Mouse (Mus musculus): ENCODE results near the gene Nsf. TPM values are rescaled to one million over a fixed set of nuclear protein-coding genes. Genes with fewer than 3 reads are reported as not detected.
A peak's percentile ranks its signal among the peaks of the same experiment; 100 is the strongest.

Nsf gene
- polyA plus RNA-seq, 1 experiment from 2014 or later, result 143 TPM

- peaks cover 22% of the 10 kb centered on the region for H3K4me1 ChIP-seq (ENCODE audit: control insufficient read depth, insufficient read depth, low read length)
- no peak for DNase-seq
- H3K27me3 ChIP-seq (ENCODE audit: control insufficient read depth, insufficient read depth, low read length), result no peaks in the 10 kb centered on the region
- H3K9ac ChIP-seq (replicated peaks; ENCODE audit: low read length), result no peak overlapping the region
- no peak for ATAC-seq (ENCODE audit: low FRiP score, low TSS enrichment)
- no peak overlapping the region for H3K4me2 ChIP-seq (ENCODE audit: low read length)
- peaks cover 22% of the 10 kb centered on the region for H3K36me3 ChIP-seq (ENCODE audit: control insufficient read depth, insufficient read depth, low read length)
- no peak overlapping the region for H3K27ac ChIP-seq (replicated peaks; ENCODE audit: low read depth, low read length)
- no peaks in the 10 kb centered on the region for H3K9me3 ChIP-seq (ENCODE audit: control insufficient read depth, low read length)
- WGBS, result 94% methylated on average over 7 of the region's 7 CpGs
- H3K4me3 ChIP-seq (replicated peaks; ENCODE audit: low read depth, low read length), result no peak overlapping the region
Observed at GRCm38 (mm10) chr11:103856641-103857040, 97.2 kb downstream of the Nsf start.

- peak overlapping the region; percentile 34 for H3K4me2 ChIP-seq (ENCODE audit: low read length)
- H3K27me3 ChIP-seq (ENCODE audit: control insufficient read depth, insufficient read depth, low read length), result no peaks in the 10 kb centered on the region
- H3K4me1 ChIP-seq (ENCODE audit: control insufficient read depth, insufficient read depth, low read length), result peaks cover 22% of the 10 kb centered on the region
- peak; percentile 79 for DNase-seq
- H3K9me3 ChIP-seq (ENCODE audit: control insufficient read depth, low read length), result no peaks in the 10 kb centered on the region
- peaks cover 14% of the 10 kb centered on the region for H3K36me3 ChIP-seq (ENCODE audit: control insufficient read depth, insufficient read depth, low read length)
- peak overlapping the region; percentile 78 for H3K27ac ChIP-seq (replicated peaks; ENCODE audit: low read depth, low read length)
- H3K9ac ChIP-seq (replicated peaks; ENCODE audit: low read length), result peak overlapping the region; percentile 23; the same call in 1 of the 2 replicates
- WGBS, result 7% methylated on average over 9 of the region's 9 CpGs
- ATAC-seq (ENCODE audit: low FRiP score, low TSS enrichment), result peak; percentile 57; the same call in 1 of the 2 replicates
- no peak overlapping the region for H3K4me3 ChIP-seq (replicated peaks; ENCODE audit: low read depth, low read length)
Observed at GRCm38 (mm10) chr11:103854294-103854693, 99.6 kb downstream of the Nsf start.

- Histone ChIP-seq H3K4me1 (ENCODE audit: control insufficient read depth, insufficient read depth, low read length) (peaks cover 22% of the 10 kb centered on the region), H3K9me3 (ENCODE audit: control insufficient read depth, low read length) (no peaks in the 10 kb centered on the region), H3K9ac (replicated peaks; ENCODE audit: low read length) (no peak overlapping the region), H3K4me2 (ENCODE audit: low read length) (peak overlapping the region; percentile 34), H3K27ac (replicated peaks; ENCODE audit: low read depth, low read length) (peak overlapping the region; percentile 78), H3K36me3 (ENCODE audit: control insufficient read depth, insufficient read depth, low read length) (peaks cover 12% of the 10 kb centered on the region), H3K4me3 (replicated peaks; ENCODE audit: low read depth, low read length) (no peak overlapping the region), H3K27me3 (ENCODE audit: control insufficient read depth, insufficient read depth, low read length) (no peaks in the 10 kb centered on the region)
- no peak; the same call in 1 of the 2 replicates for ATAC-seq (ENCODE audit: low FRiP score, low TSS enrichment)
- WGBS, result 10% methylated on average over 10 of the region's 10 CpGs
- DNase-seq, result peak; percentile 67
Observed at GRCm38 (mm10) chr11:103853284-103853920, 100.5 kb downstream of the Nsf start.

- Histone ChIP-seq H3K27ac (replicated peaks; ENCODE audit: low read depth, low read length) (peak overlapping the region; percentile 78), H3K9ac (replicated peaks; ENCODE audit: low read length) (no peak overlapping the region), H3K36me3 (ENCODE audit: control insufficient read depth, insufficient read depth, low read length) (peaks cover 15% of the 10 kb centered on the region; the same call in 1 of the 2 replicates), H3K4me2 (ENCODE audit: low read length) (no peak overlapping the region), H3K4me1 (ENCODE audit: control insufficient read depth, insufficient read depth, low read length) (peaks cover 22% of the 10 kb centered on the region), H3K27me3 (ENCODE audit: control insufficient read depth, insufficient read depth, low read length) (no peaks in the 10 kb centered on the region), H3K4me3 (replicated peaks; ENCODE audit: low read depth, low read length) (no peak overlapping the region), H3K9me3 (ENCODE audit: control insufficient read depth, low read length) (no peaks in the 10 kb centered on the region)
- ATAC-seq (ENCODE audit: low FRiP score, low TSS enrichment) (no peak), DNase-seq (peak; percentile 45)
- WGBS, result 30% methylated on average over 16 of the region's 16 CpGs
Observed at GRCm38 (mm10) chr11:103852590-103853283, 101.1 kb downstream of the Nsf start.

- no peak overlapping the region for H3K4me2 ChIP-seq (ENCODE audit: low read length)
- DNase-seq (no peak), ATAC-seq (ENCODE audit: low FRiP score, low TSS enrichment) (no peak)
- no peak overlapping the region for H3K27ac ChIP-seq (replicated peaks; ENCODE audit: low read depth, low read length)
- H3K4me1 ChIP-seq (ENCODE audit: control insufficient read depth, insufficient read depth, low read length), result peaks cover 8% of the 10 kb centered on the region
- H3K4me3 ChIP-seq (replicated peaks; ENCODE audit: low read depth, low read length), result no peak overlapping the region
- no peaks in the 10 kb centered on the region for H3K27me3 ChIP-seq (ENCODE audit: control insufficient read depth, insufficient read depth, low read length)
- H3K9me3 ChIP-seq (ENCODE audit: control insufficient read depth, low read length), result no peaks in the 10 kb centered on the region
- peaks cover 21% of the 10 kb centered on the region for H3K36me3 ChIP-seq (ENCODE audit: control insufficient read depth, insufficient read depth, low read length)
- 90% methylated on average over 11 of the region's 11 CpGs for WGBS
- no peak overlapping the region for H3K9ac ChIP-seq (replicated peaks; ENCODE audit: low read length)
Observed at GRCm38 (mm10) chr11:103848287-103848686, 105.6 kb downstream of the Nsf start.

GRCm38 (mm10) chr11:103840834-103841233 is 113.0 kb downstream of the Nsf start:
- H3K9ac ChIP-seq (replicated peaks; ENCODE audit: low read length), result no peak overlapping the region; the same call in 1 of the 2 replicates
- H3K4me3 ChIP-seq (replicated peaks; ENCODE audit: low read depth, low read length), result 0 out of 2 replicates have a peak overlapping the region, but pooled peaks have one; percentile 7
- H3K27ac ChIP-seq (replicated peaks; ENCODE audit: low read depth, low read length), result peak overlapping the region; percentile 83
- ATAC-seq (ENCODE audit: low FRiP score, low TSS enrichment), result peak; percentile 67
- no peaks in the 10 kb centered on the region for H3K9me3 ChIP-seq (ENCODE audit: control insufficient read depth, low read length)
- H3K4me1 ChIP-seq (ENCODE audit: control insufficient read depth, insufficient read depth, low read length), result peaks cover 19% of the 10 kb centered on the region
- DNase-seq, result peak; percentile 88
- H3K27me3 ChIP-seq (ENCODE audit: control insufficient read depth, insufficient read depth, low read length), result no peaks in the 10 kb centered on the region
- H3K4me2 ChIP-seq (ENCODE audit: low read length), result peak overlapping the region; percentile 42
- WGBS, result 1% methylated on average over 11 of the region's 11 CpGs
- peaks cover 11% of the 10 kb centered on the region; the same call in 1 of the 2 replicates for H3K36me3 ChIP-seq (ENCODE audit: control insufficient read depth, insufficient read depth, low read length)

GRCm38 (mm10) chr11:103838955-103839354 is 114.9 kb downstream of the Nsf start:
- no peaks in the 10 kb centered on the region for H3K27me3 ChIP-seq (ENCODE audit: control insufficient read depth, insufficient read depth, low read length)
- H3K4me1 ChIP-seq (ENCODE audit: control insufficient read depth, insufficient read depth, low read length), result peaks cover 19% of the 10 kb centered on the region
- H3K27ac ChIP-seq (replicated peaks; ENCODE audit: low read depth, low read length), result no peak overlapping the region
- DNase-seq (no peak), ATAC-seq (ENCODE audit: low FRiP score, low TSS enrichment) (no peak)
- no peak overlapping the region for H3K9ac ChIP-seq (replicated peaks; ENCODE audit: low read length)
- H3K9me3 ChIP-seq (ENCODE audit: control insufficient read depth, low read length), result no peaks in the 10 kb centered on the region
- 93% methylated on average over 2 of the region's 2 CpGs for WGBS
- no peak overlapping the region for H3K4me3 ChIP-seq (replicated peaks; ENCODE audit: low read depth, low read length)
- 0 out of 2 replicates have a peak, but pooled peaks cover 8% of the 10 kb centered on the region for H3K36me3 ChIP-seq (ENCODE audit: control insufficient read depth, insufficient read depth, low read length)
- no peak overlapping the region for H3K4me2 ChIP-seq (ENCODE audit: low read length)

- H3K4me3 ChIP-seq (replicated peaks; ENCODE audit: low read depth, low read length), result no peak overlapping the region
- ATAC-seq (ENCODE audit: low FRiP score, low TSS enrichment) (no peak), DNase-seq (no peak)
- 77% methylated on average over 4 of the region's 4 CpGs for WGBS
- no peak overlapping the region for H3K27ac ChIP-seq (replicated peaks; ENCODE audit: low read depth, low read length)
- peaks cover 14% of the 10 kb centered on the region for H3K36me3 ChIP-seq (ENCODE audit: control insufficient read depth, insufficient read depth, low read length)
- H3K27me3 ChIP-seq (ENCODE audit: control insufficient read depth, insufficient read depth, low read length), result no peaks in the 10 kb centered on the region
- peaks cover 4% of the 10 kb centered on the region; the same call in 1 of the 2 replicates for H3K4me1 ChIP-seq (ENCODE audit: control insufficient read depth, insufficient read depth, low read length)
- no peaks in the 10 kb centered on the region for H3K9me3 ChIP-seq (ENCODE audit: control insufficient read depth, low read length)
- no peak overlapping the region for H3K9ac ChIP-seq (replicated peaks; ENCODE audit: low read length)
- H3K4me2 ChIP-seq (ENCODE audit: low read length), result no peak overlapping the region
Observed at GRCm38 (mm10) chr11:103832331-103832730, 121.5 kb downstream of the Nsf start.
